Mouse (Mus musculus) neural tube, embryonic 15.5 days (tissue): ENCODE measurements around the gene Prpf18. TPM values are rescaled to one million over a fixed set of nuclear protein-coding genes. Genes with fewer than 3 reads are reported as not detected.

ENCODE experiments used
- ATAC-seq: fragments of 200-750 bp; cut with Nextera tagmentation; 2 replicates; pipeline ENCODE4 v1.8.0; 2017; ENCODE audit warnings: mild to moderate bottlenecking, moderate TSS enrichment, moderate library complexity; ENCODE audit not compliant: low FRiP score
- H3K27ac ChIP-seq: fragments of 300-500 bp; sonication (generic); replicated peaks from 2 replicates; pipeline ENCODE4 v1.5.1; 2015; ENCODE audit warnings: mild to moderate bottlenecking, inconsistent platforms
- H3K27me3 ChIP-seq: fragments of 300-500 bp; sonication (generic); replicated peaks from 2 replicates; pipeline ENCODE4 v1.6.1; 2015; ENCODE audit warnings: inconsistent platforms
- H3K36me3 ChIP-seq: fragments of 300-500 bp; sonication (generic); 2 replicates; pipeline ENCODE4 v1.6.1; 2015; ENCODE audit warnings: inconsistent platforms
- H3K4me1 ChIP-seq: fragments of 300-500 bp; sonication (generic); 2 replicates; pipeline ENCODE4 v1.6.1; 2015; ENCODE audit warnings: inconsistent platforms
- H3K4me2 ChIP-seq: fragments of 300-500 bp; sonication (generic); 2 replicates; pipeline ENCODE4 v1.6.1; 2015; ENCODE audit warnings: inconsistent platforms, mild to moderate bottlenecking, moderate library complexity
- H3K4me3 ChIP-seq: fragments of 300-500 bp; sonication (generic); replicated peaks from 2 replicates; pipeline ENCODE4 v1.5.1; 2015; ENCODE audit warnings: mild to moderate bottlenecking, inconsistent platforms
- H3K9ac ChIP-seq: fragments of 300-500 bp; sonication (generic); replicated peaks from 2 replicates; pipeline ENCODE4 v1.6.1; 2015; ENCODE audit warnings: mild to moderate bottlenecking, inconsistent platforms
- H3K9me3 ChIP-seq: fragments of 300-500 bp; sonication (generic); replicated peaks from 2 replicates; pipeline ENCODE4 v1.6.1; 2016; ENCODE audit warnings: inconsistent platforms
- WGBS: fragments of 180-500 bp; shearing (Covaris S2); methylation state at CpG from one replicate; pipeline ENCODE4 v1.1.7; 2015; ENCODE audit warnings: mixed read lengths; 5-methylcytosine and 5-hydroxymethylcytosine counted together
- polyA plus RNA-seq: library from polyadenylated mRNA; unstranded; fragments of >200 nt; fragmentation: Nextera tagmentation; extraction: Ambion mirVana; gene quantifications from 2 replicates; pipeline ENCODE4 v1.2.1, GENCODE M21; 2015

Prpf18 gene
- polyA plus RNA-seq, 1 experiment from 2014 or later, result 39.5 TPM

DNA sequence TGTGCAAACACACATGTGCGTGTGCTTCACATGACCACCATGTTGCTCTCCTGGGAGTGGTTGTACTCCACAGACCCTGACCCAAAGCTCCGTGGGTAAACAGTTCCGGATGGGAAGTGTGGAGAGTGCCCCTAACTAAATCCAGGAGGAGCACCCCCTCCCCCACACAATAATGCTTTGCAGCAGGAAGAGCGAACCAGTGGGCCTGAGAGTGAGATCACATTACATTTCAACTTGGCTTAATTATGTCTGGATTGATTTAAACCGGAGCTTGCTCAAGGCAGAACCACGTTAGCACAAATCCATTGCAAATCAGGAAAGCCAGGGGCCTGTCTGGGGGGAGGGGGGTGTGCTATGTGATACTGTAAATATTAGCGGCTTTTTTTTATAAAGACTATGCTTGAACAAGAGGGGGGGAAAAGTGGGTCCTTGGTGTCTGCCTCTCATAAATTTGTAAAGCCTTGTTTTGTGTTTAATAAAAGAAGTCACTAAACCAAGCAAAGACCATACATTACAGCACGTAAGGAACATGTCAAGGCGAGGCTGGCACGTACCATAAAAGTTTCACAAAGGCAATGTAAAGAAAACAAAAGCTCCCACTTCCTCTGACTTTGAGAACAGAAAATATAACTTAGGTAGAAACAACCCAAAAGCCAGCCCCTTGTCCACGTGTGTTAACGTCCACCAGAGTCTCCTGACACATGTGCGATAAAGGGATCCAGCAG, 64.1 kb downstream of the Prpf18 start:
- H3K36me3 ChIP-seq, result peaks cover 50% of the 10 kb centered on the region
- no peak overlapping the region for H3K4me2 ChIP-seq
- no peak overlapping the region for H3K4me3 ChIP-seq
- no peaks in the 10 kb centered on the region for H3K9me3 ChIP-seq
- ATAC-seq, result peak; percentile 23; the same call in 1 of the 2 replicates
- H3K4me1 ChIP-seq, result peaks cover 19% of the 10 kb centered on the region
- H3K27me3 ChIP-seq, result no peaks in the 10 kb centered on the region
- H3K27ac ChIP-seq, result 0 out of 2 replicates have a peak overlapping the region, but pooled peaks have one; percentile 15
- no peak overlapping the region for H3K9ac ChIP-seq
- 56% methylated on average over 13 of the region's 13 CpGs for WGBS

GRCm38 (mm10) chr2:4586245-4586644, 65.7 kb downstream of the Prpf18 start:
- Histone ChIP-seq H3K4me1 (peaks cover 19% of the 10 kb centered on the region), H3K9ac (no peak overlapping the region), H3K9me3 (no peaks in the 10 kb centered on the region), H3K27ac (peak overlapping the region; percentile 19; the same call in 1 of the 2 replicates), H3K4me2 (no peak overlapping the region), H3K36me3 (peaks cover 40% of the 10 kb centered on the region), H3K4me3 (no peak overlapping the region), H3K27me3 (no peaks in the 10 kb centered on the region)
- ATAC-seq, result no peak
- whole genome bisulfite sequencing, result 64% methylated on average over 11 of the region's 11 CpGs

- peaks cover 33% of the 10 kb centered on the region for H3K4me1 ChIP-seq
- H3K36me3 ChIP-seq, result peaks cover 27% of the 10 kb centered on the region
- H3K27ac ChIP-seq, result no peak overlapping the region; the same call in 1 of the 2 replicates
- no peak overlapping the region for H3K4me3 ChIP-seq
- no peaks in the 10 kb centered on the region for H3K9me3 ChIP-seq
- ATAC-seq, result no peak
- WGBS, result 75% methylated on average over 5 of the region's 5 CpGs
- no peak overlapping the region for H3K4me2 ChIP-seq
- H3K9ac ChIP-seq, result no peak overlapping the region
- no peaks in the 10 kb centered on the region for H3K27me3 ChIP-seq
Measured at GRCm38 (mm10) chr2:4584252-4584651, 67.7 kb downstream of the Prpf18 start.

GRCm38 (mm10) chr2:4582930-4583329, 69.0 kb downstream of the Prpf18 start:
- no peaks in the 10 kb centered on the region for H3K27me3 ChIP-seq
- H3K4me1 ChIP-seq, result peaks cover 32% of the 10 kb centered on the region
- WGBS, result 85% methylated on average over 2 of the region's 2 CpGs
- no peaks in the 10 kb centered on the region for H3K9me3 ChIP-seq
- no peak overlapping the region for H3K4me3 ChIP-seq
- H3K27ac ChIP-seq, result no peak overlapping the region
- H3K9ac ChIP-seq, result no peak overlapping the region
- H3K4me2 ChIP-seq, result no peak overlapping the region
- no peak for ATAC-seq
- H3K36me3 ChIP-seq, result peaks cover 17% of the 10 kb centered on the region

- 76% methylated on average over 6 of the region's 6 CpGs for WGBS
Measured at GRCm38 (mm10) chr2:4580666-4581065, 71.2 kb downstream of the Prpf18 start.

GRCm38 (mm10) chr2:4579357-4580068, 72.4 kb downstream of the Prpf18 start:
- no peaks in the 10 kb centered on the region for H3K9me3 ChIP-seq
- H3K36me3 ChIP-seq, result peaks cover 19% of the 10 kb centered on the region
- peak overlapping the region; percentile 42; the same call in 1 of the 2 replicates for H3K27ac ChIP-seq
- peaks cover 25% of the 10 kb centered on the region for H3K4me1 ChIP-seq
- H3K4me2 ChIP-seq, result no peak overlapping the region
- H3K4me3 ChIP-seq, result no peak overlapping the region
- no peaks in the 10 kb centered on the region for H3K27me3 ChIP-seq
- no peak overlapping the region for H3K9ac ChIP-seq
- peak; percentile 51 for ATAC-seq
- WGBS, result 56% methylated on average over 8 of the region's 8 CpGs

More at GRCm38 (mm10) chr2:4580666-4581065, 71.2 kb downstream of the Prpf18 start:
- Histone ChIP-seq H3K4me1 (peaks cover 24% of the 10 kb centered on the region), H3K4me3 (no peak overlapping the region), H3K9me3 (no peaks in the 10 kb centered on the region), H3K27ac (no peak overlapping the region; the same call in 1 of the 2 replicates), H3K9ac (no peak overlapping the region), H3K4me2 (no peak overlapping the region), H3K36me3 (peaks cover 8% of the 10 kb centered on the region; the same call in 1 of the 2 replicates), H3K27me3 (no peaks in the 10 kb centered on the region)
- ATAC-seq, result no peak

- H3K4me3 ChIP-seq, result no peak overlapping the region
- no peak for ATAC-seq
- H3K4me1 ChIP-seq, result peaks cover 22% of the 10 kb centered on the region
- no peak overlapping the region for H3K27ac ChIP-seq
- no peak overlapping the region for H3K9ac ChIP-seq
- 77% methylated on average over 5 of the region's 5 CpGs for WGBS
- H3K36me3 ChIP-seq, result peaks cover 31% of the 10 kb centered on the region
- no peak overlapping the region for H3K4me2 ChIP-seq
- H3K27me3 ChIP-seq, result no peaks in the 10 kb centered on the region
- H3K9me3 ChIP-seq, result no peaks in the 10 kb centered on the region
Measured at GRCm38 (mm10) chr2:4578291-4578690, 73.6 kb downstream of the Prpf18 start.

DNA sequence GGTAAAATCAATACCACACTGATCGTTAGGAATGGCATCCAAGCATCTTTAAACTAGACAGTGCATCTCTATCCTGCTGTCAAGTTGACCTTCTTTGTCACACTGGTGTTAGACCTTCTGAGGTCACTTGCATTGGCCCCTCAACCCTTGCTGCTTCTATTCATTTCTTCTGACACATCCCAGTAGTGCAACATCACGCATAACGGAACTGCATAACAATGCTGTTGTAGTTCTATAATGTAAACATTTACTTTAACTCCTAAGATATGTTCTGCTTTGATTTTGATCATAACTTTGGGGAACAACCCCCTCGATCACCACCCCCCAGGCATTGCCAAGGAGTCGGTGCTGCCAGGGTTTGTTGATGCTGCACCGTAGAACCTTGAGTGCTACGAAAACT, 75.9 kb downstream of the Prpf18 start:
- no peak overlapping the region for H3K4me3 ChIP-seq
- H3K9me3 ChIP-seq, result no peaks in the 10 kb centered on the region
- no peak overlapping the region for H3K4me2 ChIP-seq
- no peak overlapping the region for H3K27ac ChIP-seq
- no peak overlapping the region for H3K9ac ChIP-seq
- H3K4me1 ChIP-seq, result peaks cover 22% of the 10 kb centered on the region
- H3K36me3 ChIP-seq, result peaks cover 41% of the 10 kb centered on the region
- WGBS, result 92% methylated on average over 7 of the region's 7 CpGs
- no peak for ATAC-seq
- H3K27me3 ChIP-seq, result no peaks in the 10 kb centered on the region

DNA sequence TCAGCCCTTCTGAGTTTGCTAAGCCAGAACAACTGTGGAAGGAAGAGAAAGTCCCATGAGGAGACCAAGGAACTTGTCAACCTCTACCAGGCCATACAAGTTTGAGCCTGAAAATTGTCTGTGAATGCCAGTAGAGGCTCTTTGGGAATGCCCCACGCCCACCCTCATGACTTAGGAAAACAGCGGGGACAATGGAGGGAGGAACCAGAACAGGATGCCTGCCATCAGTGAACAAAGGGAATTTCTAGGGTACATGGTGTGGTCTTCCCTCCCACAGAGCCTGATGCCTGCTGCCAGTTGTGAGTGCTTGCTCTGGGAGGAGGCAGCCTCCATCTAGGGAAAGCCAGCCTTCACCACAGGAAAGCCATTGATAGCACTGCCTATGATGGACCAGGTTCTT, 76.8 kb downstream of the Prpf18 start:
- WGBS, result 27% methylated on average over 2 of the region's 2 CpGs
- H3K9me3 ChIP-seq, result no peaks in the 10 kb centered on the region
- no peak overlapping the region for H3K27ac ChIP-seq
- H3K4me1 ChIP-seq, result peaks cover 16% of the 10 kb centered on the region
- no peak overlapping the region for H3K4me3 ChIP-seq
- no peak for ATAC-seq
- no peaks in the 10 kb centered on the region for H3K27me3 ChIP-seq
- peaks cover 41% of the 10 kb centered on the region for H3K36me3 ChIP-seq
- no peak overlapping the region for H3K4me2 ChIP-seq
- no peak overlapping the region for H3K9ac ChIP-seq

GRCm38 (mm10) chr2:4574251-4574650, 77.7 kb downstream of the Prpf18 start:
- 47% methylated on average over 5 of the region's 5 CpGs for WGBS
- ATAC-seq, result no peak
- Histone ChIP-seq H3K4me2 (no peak overlapping the region), H3K4me3 (no peak overlapping the region), H3K9me3 (no peaks in the 10 kb centered on the region), H3K36me3 (peaks cover 46% of the 10 kb centered on the region), H3K27me3 (no peaks in the 10 kb centered on the region), H3K4me1 (peaks cover 8% of the 10 kb centered on the region), H3K27ac (no peak overlapping the region), H3K9ac (no peak overlapping the region)

DNA sequence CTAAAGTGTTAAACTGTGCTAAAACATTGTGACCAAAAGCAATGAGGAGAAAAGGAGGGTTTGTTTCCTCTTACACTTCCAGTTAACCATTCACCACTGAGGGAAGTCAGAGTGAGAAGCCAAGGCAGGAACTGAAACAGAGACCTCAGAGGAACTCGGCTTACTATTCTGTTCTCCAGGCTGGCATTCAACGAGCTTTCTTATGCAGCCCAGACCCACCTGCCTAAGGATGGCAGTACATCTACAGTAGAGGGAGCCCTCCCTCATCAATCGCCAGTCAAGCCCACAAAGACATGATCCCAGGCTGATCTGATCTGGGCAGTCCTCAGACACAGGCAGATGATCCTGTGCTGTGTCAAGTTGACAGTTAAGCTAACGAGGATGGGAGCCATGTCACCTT, 78.5 kb downstream of the Prpf18 start:
- Histone ChIP-seq H3K27me3 (no peaks in the 10 kb centered on the region), H3K9me3 (no peaks in the 10 kb centered on the region), H3K4me3 (no peak overlapping the region), H3K4me2 (no peak overlapping the region), H3K9ac (no peak overlapping the region), H3K36me3 (peaks cover 47% of the 10 kb centered on the region), H3K27ac (no peak overlapping the region), H3K4me1 (peaks cover 5% of the 10 kb centered on the region; the same call in 1 of the 2 replicates)
- 64% methylated on average over 4 of the region's 4 CpGs for WGBS
- ATAC-seq, result no peak
